Mouse (Mus musculus) layer of hippocampus, adult 18-20 months (tissue): Measurements from ENCODE around the gene Wnt5b. TPM values are rescaled to one million over a fixed set of nuclear protein-coding genes. Genes with fewer than 3 reads are reported as not detected.

Source experiments
- DNase-seq, 2 experiments: peaks; one replicate each; pipeline ENCODE4 v3.0.0; 2022; ENCODE audit warnings: low spot score in 2 of 2
- total RNA-seq, 2 experiments: library from RNA; stranded (reverse); gene quantifications; 2 replicates each; pipeline ENCODE4 v1.2.3; 2021

Gene Wnt5b
- total RNA-seq, 2 experiments from 2014 or later: 2.6 to 2.9 TPM

- peak in 1 of 2 experiments; percentile 13 for DNase-seq
Observed at GRCm38 (mm10) chr6:119389089-119389488, 155.1 kb downstream of the Wnt5b start.

DNA sequence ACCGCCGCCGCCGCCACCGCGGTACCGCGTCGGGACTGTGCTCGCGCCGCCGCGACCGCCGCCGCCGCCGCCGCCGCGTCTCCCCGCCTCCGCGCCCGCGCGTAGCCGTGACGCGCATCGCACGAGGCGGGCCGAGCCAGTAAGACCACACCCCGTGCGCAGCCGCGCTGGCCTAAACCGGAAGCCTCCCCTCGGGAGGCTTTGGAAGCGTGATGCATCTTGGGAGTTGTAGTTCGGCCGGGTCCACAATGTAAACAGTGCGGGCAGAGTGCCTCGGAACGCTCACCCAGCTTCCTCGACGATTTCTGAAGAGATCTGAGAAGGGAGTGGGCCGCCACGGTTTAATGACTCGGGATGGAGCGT, 155.5 kb downstream of the Wnt5b start:
- peak; percentile 94 to 97 for DNase-seq

- peak in 1 of 2 experiments; percentile 25 for DNase-seq
Observed at GRCm38 (mm10) chr6:119387801-119388649, 156.1 kb downstream of the Wnt5b start.

GRCm38 (mm10) chr6:119386821-119387220, 157.3 kb downstream of the Wnt5b start:
- DNase-seq: no peak

- no peak for DNase-seq
Observed at GRCm38 (mm10) chr6:119386421-119386820, 157.7 kb downstream of the Wnt5b start.

DNA sequence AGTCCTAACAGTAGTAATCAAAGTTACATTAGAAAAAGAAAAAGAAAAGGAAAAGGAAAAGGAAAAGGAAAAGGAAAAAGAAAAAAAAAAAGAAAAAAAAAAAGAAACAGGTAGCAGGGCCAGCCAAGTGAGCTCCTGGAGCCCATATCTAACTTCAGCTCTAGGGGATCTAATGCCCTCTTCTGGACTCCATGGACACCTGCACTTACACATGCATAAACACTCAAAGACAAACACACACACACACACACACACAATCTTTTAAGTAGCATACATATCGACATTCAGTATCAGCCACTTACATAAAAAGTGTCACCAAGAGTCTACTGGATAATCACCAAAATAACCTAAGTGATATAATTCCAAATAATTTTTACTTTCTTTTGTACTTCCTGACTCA, 158.5 kb downstream of the Wnt5b start:
- no peak for DNase-seq

Other genes starting within 250 kb of the Wnt5b start
- 10 to 100 TPM; 44.3 to 47.4 TPM for gene Lrtm2, start 213.6 kb downstream of the Wnt5b start, total RNA-seq
- 10 to 100 TPM; 47.1 to 50.6 TPM for gene Adipor2, start 126.6 kb downstream of the Wnt5b start, total RNA-seq
- gene Fbxl14, start 64.7 kb downstream of the Wnt5b start, total RNA-seq: 10 to 100 TPM; 38.6 to 40.1 TPM